Mouse (Mus musculus) right cerebral cortex, adult 18-20 months (tissue): Measurements from ENCODE around the gene Cldn24.

Source experiments
- DNase-seq: peaks from one replicate; pipeline ENCODE4 v3.0.0; 2022; ENCODE audit warnings: mixed read lengths

Cldn24 gene

GRCm38 (mm10) chr8:47832616-47833015 lies 10.7 kb downstream of the Cldn24 start:
- no peak for DNase-seq

GRCm38 (mm10) chr8:47833944-47834343 lies 12.0 kb downstream of the Cldn24 start:
- no peak for DNase-seq

- DNase-seq, result no peak
These were observed 21.1 kb downstream of the Cldn24 start for GRCm38 (mm10) chr8:47843063-47843462.

- no peak for DNase-seq
These were observed 21.7 kb downstream of the Cldn24 start for GRCm38 (mm10) chr8:47843651-47844050.

- DNase-seq, result no peak
These were observed 24.0 kb downstream of the Cldn24 start for GRCm38 (mm10) chr8:47845956-47846355.

GRCm38 (mm10) chr8:47847161-47847560 lies 25.2 kb downstream of the Cldn24 start:
- DNase-seq, result no peak

- no peak for DNase-seq
These were observed 26.0 kb downstream of the Cldn24 start for GRCm38 (mm10) chr8:47847931-47848330.

- no peak for DNase-seq
These were observed 27.9 kb downstream of the Cldn24 start for GRCm38 (mm10) chr8:47849842-47850241.

- peak; percentile 37 for DNase-seq
These were observed 30.0 kb downstream of the Cldn24 start for GRCm38 (mm10) chr8:47851824-47852502.

GRCm38 (mm10) chr8:47852737-47853136 lies 30.8 kb downstream of the Cldn24 start:
- DNase-seq, result no peak

GRCm38 (mm10) chr8:47853356-47853755 lies 31.4 kb downstream of the Cldn24 start:
- DNase-seq, result no peak

- DNase-seq, result peak; percentile 60
These were observed 37.3 kb downstream of the Cldn24 start for GRCm38 (mm10) chr8:47859259-47859658.

- no peak for DNase-seq
These were observed 44.6 kb downstream of the Cldn24 start for GRCm38 (mm10) chr8:47866568-47866967.

- DNase-seq, result peak; percentile 86
These were observed 45.1 kb downstream of the Cldn24 start for GRCm38 (mm10) chr8:47867067-47867466.
